Mouse (Mus musculus) spleen, adult 10 weeks (tissue): ENCODE measurements around the gene Rcc2. TPM values are rescaled to one million over a fixed set of nuclear protein-coding genes. Genes with fewer than 3 reads are reported as not detected.

Experiments
- polyA plus RNA-seq: library from polyadenylated mRNA; stranded (reverse); fragments of 350-450 nt; fragmentation: Illumina TruSeq; extraction: RNeasy Lipid Tissue Mini Kit (QIAGEN cat#74804); gene quantifications from one replicate; pipeline ENCODE4 v1.2.3, GENCODE M21; 2015; ENCODE audit warnings: low replicate concordance; ENCODE audit not compliant: insufficient read depth

Gene Rcc2
- 36.2 TPM for polyA plus RNA-seq

DNA sequence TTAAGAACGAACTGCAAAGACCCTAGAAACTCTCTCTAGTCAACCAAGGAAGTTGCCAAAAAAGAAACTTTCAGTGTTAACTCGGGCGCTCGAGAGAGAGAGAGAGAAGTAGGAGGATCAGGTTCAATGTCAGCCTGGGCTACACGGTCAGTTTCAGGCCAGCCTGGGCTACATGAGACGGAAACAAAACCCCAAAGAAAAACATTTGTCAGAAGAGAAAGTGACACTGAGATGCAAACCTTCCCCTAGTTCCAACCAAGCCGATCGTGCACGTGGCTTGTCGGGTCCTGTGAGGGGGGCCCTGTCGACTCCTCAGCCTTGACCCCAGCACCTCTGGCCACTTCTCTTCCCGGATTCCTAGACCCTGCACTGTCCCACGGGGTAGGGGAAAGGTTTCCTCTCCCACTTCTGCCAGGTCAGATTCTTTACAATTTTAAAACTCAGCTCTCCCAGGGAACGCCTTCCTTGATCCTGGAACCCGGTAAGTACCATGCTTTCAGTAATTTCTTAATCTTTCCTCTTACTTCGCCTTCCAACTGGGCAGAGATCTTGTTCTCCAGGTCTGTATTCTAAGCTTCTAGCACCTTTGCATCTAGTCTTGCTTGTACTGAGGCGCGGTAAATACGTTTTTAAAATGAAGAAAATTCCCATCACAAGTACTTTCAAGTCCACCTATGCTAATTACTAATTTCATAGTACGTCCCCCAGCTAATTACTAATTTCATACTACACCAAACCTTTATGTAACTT lies at the start of gene Rcc2:
Gene Rcc2, plus strand, starts transcription at position 273 of the 750 bp plus-strand sequence.

DNA sequence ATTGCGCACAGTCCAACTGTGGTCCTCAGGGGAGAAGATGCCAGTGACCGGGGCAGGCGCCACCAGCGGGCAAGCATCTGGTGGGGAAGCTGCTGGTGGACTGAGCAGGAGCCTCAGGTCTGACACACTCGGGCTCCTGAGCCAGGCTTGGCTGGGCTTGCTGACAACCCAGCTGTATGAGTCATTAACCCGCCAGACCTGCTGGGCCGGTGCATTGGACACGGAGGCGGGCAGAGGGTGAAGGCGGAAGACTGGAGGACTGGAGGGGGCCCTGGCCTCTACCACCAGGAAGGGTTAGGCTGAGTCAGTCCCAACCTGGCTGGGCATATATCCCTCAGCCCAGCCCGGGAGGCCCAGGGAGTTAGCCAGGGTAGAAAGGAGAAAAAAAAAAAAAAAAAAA lies 34.6 kb upstream of the Rcc2 start, which contains the start of gene Arhgef10l:
Gene Arhgef10l, minus strand, starts transcription at position 253 of the 400 bp plus-strand sequence.

DNA sequence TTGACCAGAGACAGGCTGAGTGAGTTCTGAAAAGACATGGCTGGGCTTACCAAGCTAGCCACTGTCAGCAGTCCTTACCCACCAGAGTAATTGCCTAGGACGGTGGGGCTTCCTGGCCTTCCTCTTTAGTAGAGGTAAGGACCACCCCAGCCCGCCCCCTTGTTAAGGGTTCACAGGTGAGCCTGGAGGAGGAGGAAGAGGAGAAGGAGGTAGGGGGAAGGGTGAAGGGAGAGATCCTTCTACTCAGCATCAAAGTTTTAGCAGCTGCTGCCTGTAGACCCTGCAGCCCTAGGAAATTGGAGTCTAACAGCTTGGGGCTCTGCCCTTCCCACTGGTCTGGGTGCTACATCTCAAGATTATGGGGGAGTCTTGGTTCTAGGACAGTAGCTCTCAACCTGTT lies 42.2 kb downstream of the Rcc2 start, which contains the start of gene Padi6:
Gene Padi6, minus strand, starts transcription at position 101 of the 400 bp plus-strand sequence.

Other genes starting within 250 kb of the Rcc2 start
- 1.9 TPM for gene Arhgef10l, start 34.5 kb upstream of the Rcc2 start, polyA plus RNA-seq
- gene Padi6, start 42.1 kb downstream of the Rcc2 start, polyA plus RNA-seq: not detected
- gene Padi4, start 73.7 kb downstream of the Rcc2 start, polyA plus RNA-seq: 3.8 TPM
- gene Padi3, start 110.1 kb downstream of the Rcc2 start, polyA plus RNA-seq: 0.21 TPM
- 0.08 TPM for gene Padi1, start 145.2 kb downstream of the Rcc2 start, polyA plus RNA-seq
- gene Padi2, start 205.8 kb downstream of the Rcc2 start, polyA plus RNA-seq: 10.4 TPM